12 mouse cellular contexts compared by ENCODE assay signal in genomic region chr1:128649490-128650178, GRCm38 (mm10). TPM values are rescaled to one million over a fixed set of nuclear protein-coding genes. Genes with fewer than 3 reads are reported as not detected.
DNase-seq lines count a peak whose midpoint lies in the region; ATAC-seq and TF ChIP-seq lines count a peak whose summit lies in the region.
"Had no signal": no experiment of that assay in that cellular context is flagged by ENCODE, and none has a peak within 500 bp of the region (broad histone marks: within the 10 kb centered on the region; RNA-seq: fewer than 3 reads in every experiment).

No protein-coding gene starts in this region.

- H3K36me3 ChIP-seq in lung, embryonic 16.5 days (ENCODE audit: control insufficient read depth, insufficient read depth, low read length) = no peaks in the 10 kb centered on the region
- no peaks in the 10 kb centered on the region for H3K36me3 ChIP-seq in forebrain, embryonic 11.5 days (ENCODE audit: control insufficient read depth, insufficient read depth, low read length)
- H3K36me3 ChIP-seq in hindbrain, embryonic 13.5 days = no peaks in the 10 kb centered on the region

- no peak overlapping the region for H3K4me2 ChIP-seq in lung, embryonic 16.5 days (ENCODE audit: low read depth, low read length)
- H3K4me2 ChIP-seq in forebrain, embryonic 11.5 days (ENCODE audit: low read depth, low read length, severe bottlenecking) = no peak overlapping the region
- H3K4me2 ChIP-seq in hindbrain, embryonic 13.5 days = no peak overlapping the region

- H3K4me1 ChIP-seq in lung, embryonic 16.5 days (replicated peaks; ENCODE audit: control insufficient read depth, insufficient read depth, low read length) = peaks cover 19% of the 10 kb centered on the region
- no peaks in the 10 kb centered on the region for H3K4me1 ChIP-seq in forebrain, embryonic 11.5 days (replicated peaks; ENCODE audit: control insufficient read depth, insufficient read depth, low read length)
- H3K4me1 ChIP-seq in hindbrain, embryonic 13.5 days (replicated peaks) = peaks cover 12% of the 10 kb centered on the region; the same call in 1 of the 2 replicates
- H3K4me1 ChIP-seq in olfactory bulb, adult 2 months (ENCODE audit: control insufficient read depth, insufficient read depth, low read length) = no peaks in the 10 kb centered on the region

- no peaks in the 10 kb centered on the region for H3K9me3 ChIP-seq in lung, embryonic 16.5 days (ENCODE audit: control insufficient read depth, low read length)
- no peaks in the 10 kb centered on the region for H3K9me3 ChIP-seq in forebrain, embryonic 11.5 days (ENCODE audit: control insufficient read depth, low read length)
- H3K9me3 ChIP-seq in hindbrain, embryonic 13.5 days = no peaks in the 10 kb centered on the region

- peak; percentile 56 for ATAC-seq in lung, embryonic 16.5 days (ENCODE audit: low read depth)
- peak; percentile 81 for ATAC-seq in forebrain, embryonic 11.5 days (replicated peaks; ENCODE audit: low FRiP score)
- ATAC-seq in hindbrain, embryonic 13.5 days (ENCODE audit: low FRiP score) = peak; percentile 69; the same call in 1 of the 2 replicates
- ATAC-seq: activated CD4-positive, CD25-positive, alpha-beta regulatory T cell, adult 4 months; intestine, embryonic 16.5 days had no signal

- 55% methylated on average over 13 of the region's 13 CpGs for WGBS in lung, embryonic 16.5 days
- 25% methylated on average over 13 of the region's 13 CpGs for WGBS in forebrain, embryonic 11.5 days
- 16% methylated on average over 13 of the region's 13 CpGs for WGBS in hindbrain, embryonic 13.5 days
- 45% methylated on average over 13 of the region's 13 CpGs for WGBS in olfactory bulb, adult 2 months

- TF ChIP-seq CTCF in olfactory bulb, adult 2 months (IDR thresholded peaks at IDR 0.05; ENCODE audit: insufficient read depth, low read depth, low read length) = no peak

- no peaks in the 10 kb centered on the region for H3K27me3 ChIP-seq in lung, embryonic 16.5 days (ENCODE audit: control insufficient read depth, insufficient read depth, low read depth, low read length)
- H3K27me3 ChIP-seq in forebrain, embryonic 11.5 days (ENCODE audit: control insufficient read depth, insufficient read depth, low read length) = no peaks in the 10 kb centered on the region
- no peaks in the 10 kb centered on the region for H3K27me3 ChIP-seq in hindbrain, embryonic 13.5 days

- no peak overlapping the region for H3K4me3 ChIP-seq in lung, embryonic 16.5 days (ENCODE audit: low read length)
- no peak overlapping the region for H3K4me3 ChIP-seq in forebrain, embryonic 11.5 days (ENCODE audit: low read depth, low read length)
- H3K4me3 ChIP-seq in hindbrain, embryonic 13.5 days = no peak overlapping the region
- H3K4me3 ChIP-seq in olfactory bulb, adult 2 months (ENCODE audit: insufficient read depth, low read depth, low read length) = no peak overlapping the region

- H3K27ac ChIP-seq in lung, embryonic 16.5 days (ENCODE audit: low read length) = peak overlapping the region; percentile 45
- no peak overlapping the region for H3K27ac ChIP-seq in forebrain, embryonic 11.5 days (ENCODE audit: low read depth, low read length)
- 0 out of 2 replicates have a peak overlapping the region, but pooled peaks have one; percentile 1 for H3K27ac ChIP-seq in hindbrain, embryonic 13.5 days
- H3K27ac ChIP-seq in olfactory bulb, adult 2 months (ENCODE audit: insufficient read depth, low read depth, low read length) = peak overlapping the region; percentile 37; the same call in 1 of the 2 replicates

- no peak for TF ChIP-seq POLR2A in olfactory bulb, adult 2 months (IDR thresholded peaks at IDR 0.05; ENCODE audit: insufficient read depth, low read depth, low read length)

- no peak for DNase-seq in lung, postnatal 36 days
- DNase-seq in forebrain, embryonic 11.5 days (ENCODE audit: low spot score) = no peak
- DNase-seq in kidney, adult 8-10 months = no peak
- DNase-seq in kidney, postnatal 4 days = no peak
- no peak for DNase-seq in layer of hippocampus, adult 18-20 months (ENCODE audit: low spot score in 2 of 2)
- DNase-seq: cerebellum, postnatal 25 days; layer of hippocampus, postnatal 36 days had no signal

- H3K9ac ChIP-seq in lung, embryonic 16.5 days (ENCODE audit: low read length) = no peak overlapping the region
- H3K9ac ChIP-seq in forebrain, embryonic 11.5 days (ENCODE audit: low read length) = no peak overlapping the region
- H3K9ac ChIP-seq in hindbrain, embryonic 13.5 days = no peak overlapping the region

RNA-seq across cellular contexts. Expression of gene Cxcr4, which starts 57.5 kb away (rescaled TPM):
- polyA plus RNA-seq in lung, embryonic 16.5 days (2015; fragmentation: Nextera tagmentation; extraction: Ambion mirVana) = 9.0 and 9.1 TPM in 2 replicates
- polyA plus RNA-seq in forebrain, embryonic 11.5 days (2014; fragmentation: Nextera tagmentation; extraction: Ambion mirVana) = 9.0 and 10.0 TPM in 2 replicates
- 15.4 and 15.5 TPM in 2 replicates for polyA plus RNA-seq in hindbrain, embryonic 13.5 days (2015; fragmentation: Nextera tagmentation; extraction: Ambion mirVana)
- not detected in 2 replicates for polyA plus RNA-seq in olfactory bulb, adult 2 months (2012; ENCODE audit: insufficient read depth, insufficient read length, low replicate concordance, missing spikeins)
- total RNA-seq in layer of hippocampus, adult 18-20 months (2021) = 1 to 10 TPM; 3.1 to 4.3 TPM
